Comparison of ENCODE assay signal across 10 mouse cellular contexts in the genomic region with DNA sequence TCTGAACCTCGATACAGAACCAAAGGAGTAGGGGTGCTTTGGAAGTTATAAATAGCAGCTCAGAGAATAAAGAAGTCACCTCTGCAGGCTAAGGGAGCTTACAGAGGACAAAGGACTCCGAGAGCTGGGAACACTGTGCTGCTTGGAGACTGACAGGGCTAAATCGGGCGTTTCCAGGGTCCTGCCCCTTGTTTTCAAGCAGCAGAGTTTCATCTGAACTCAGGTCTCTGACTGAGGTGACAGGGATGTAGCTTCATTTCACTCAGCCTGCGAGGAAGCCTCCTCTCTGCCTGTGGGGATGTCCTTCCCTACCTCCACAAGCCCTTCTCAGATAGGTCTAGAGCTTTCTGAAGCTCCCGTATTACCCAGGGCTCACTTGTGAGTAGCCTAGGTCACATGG.
DNase-seq lines count a peak whose midpoint lies in the region; ATAC-seq and TF ChIP-seq lines count a peak whose summit lies in the region.
"Had no signal": no experiment of that assay in that cellular context is flagged by ENCODE, and none has a peak within 500 bp of the region (broad histone marks: within the 10 kb centered on the region; RNA-seq: fewer than 3 reads in every experiment).

No protein-coding gene starts in this region.

- no peaks in the 10 kb centered on the region for H3K9me3 ChIP-seq in kidney, postnatal 0 days (replicated peaks; ENCODE audit: low read length)
- no peaks in the 10 kb centered on the region for H3K9me3 ChIP-seq in embryonic facial prominence, embryonic 14.5 days (ENCODE audit: control insufficient read depth, low read length)
- H3K9me3 ChIP-seq in intestine, embryonic 16.5 days (ENCODE audit: control insufficient read depth, low read length): no peaks in the 10 kb centered on the region

- peak; percentile 42 for DNase-seq in kidney, postnatal 0 days (ENCODE audit: low spot score)
- no peak for DNase-seq in kidney, adult 18-20 months
- no peak for DNase-seq in embryonic facial prominence, embryonic 14.5 days (ENCODE audit: low spot score)
- no peak for DNase-seq in thymus, adult 18-20 months
- DNase-seq in spleen, postnatal 4 days (ENCODE audit: low spot score in 2 of 2): no peak
- DNase-seq in layer of hippocampus, postnatal 10 days (ENCODE audit: low spot score in 2 of 2): no peak
- DNase-seq: gastrocnemius, postnatal 36 days had no signal

- no peak overlapping the region for H3K27ac ChIP-seq in kidney, postnatal 0 days
- H3K27ac ChIP-seq in embryonic facial prominence, embryonic 14.5 days (replicated peaks; ENCODE audit: low read depth, low read length): peak overlapping the region; percentile 39; the same call in 1 of the 2 replicates
- no peak overlapping the region for H3K27ac ChIP-seq in intestine, embryonic 16.5 days (ENCODE audit: low read length)
- H3K27ac ChIP-seq in olfactory bulb, adult 2 months (ENCODE audit: insufficient read depth, low read depth, low read length): peak overlapping the region; percentile 88
- H3K27ac ChIP-seq: liver, embryonic 14.5 days had no signal

- no peak for TF ChIP-seq CTCF in kidney, postnatal 0 days (IDR thresholded peaks at IDR 0.05; ENCODE audit: low read depth)
- no peak for TF ChIP-seq CTCF in olfactory bulb, adult 2 months (IDR thresholded peaks at IDR 0.05; ENCODE audit: insufficient read depth, low read depth, low read length)

- TF ChIP-seq POLR2A in olfactory bulb, adult 2 months (IDR thresholded peaks at IDR 0.05; ENCODE audit: insufficient read depth, low read depth, low read length): no peak; the same call in 1 of the 2 replicates

- H3K27me3 ChIP-seq in kidney, postnatal 0 days (ENCODE audit: insufficient read depth, low read length): no peaks in the 10 kb centered on the region
- H3K27me3 ChIP-seq in embryonic facial prominence, embryonic 14.5 days (replicated peaks; ENCODE audit: control insufficient read depth, insufficient read depth, low read length): no peaks in the 10 kb centered on the region
- H3K27me3 ChIP-seq in intestine, embryonic 16.5 days (replicated peaks; ENCODE audit: control insufficient read depth, insufficient read depth, low read length): no peaks in the 10 kb centered on the region

- H3K4me1 ChIP-seq in kidney, postnatal 0 days (replicated peaks; ENCODE audit: insufficient read depth, low read length): peaks cover 12% of the 10 kb centered on the region; the same call in 1 of the 2 replicates
- H3K4me1 ChIP-seq in embryonic facial prominence, embryonic 14.5 days (ENCODE audit: control insufficient read depth, insufficient read depth, low read length): peaks cover 27% of the 10 kb centered on the region
- peaks cover 15% of the 10 kb centered on the region for H3K4me1 ChIP-seq in intestine, embryonic 16.5 days (ENCODE audit: control insufficient read depth, insufficient read depth, low read length)
- H3K4me1 ChIP-seq in olfactory bulb, adult 2 months (ENCODE audit: control insufficient read depth, insufficient read depth, low read length): peaks cover 29% of the 10 kb centered on the region

- H3K36me3 ChIP-seq in kidney, postnatal 0 days (ENCODE audit: insufficient read depth, low read length): no peaks in the 10 kb centered on the region
- no peaks in the 10 kb centered on the region for H3K36me3 ChIP-seq in embryonic facial prominence, embryonic 14.5 days (ENCODE audit: control insufficient read depth, insufficient read depth, low read length)
- no peaks in the 10 kb centered on the region for H3K36me3 ChIP-seq in intestine, embryonic 16.5 days (ENCODE audit: control insufficient read depth, insufficient read depth, low read length)

- 14% methylated on average over 6 of the region's 6 CpGs for WGBS in kidney, postnatal 0 days
- 23% methylated on average over 6 of the region's 6 CpGs for WGBS in embryonic facial prominence, embryonic 14.5 days
- 31% methylated on average over 6 of the region's 6 CpGs for WGBS in intestine, embryonic 16.5 days
- 11% methylated on average over 6 of the region's 6 CpGs for WGBS in olfactory bulb, adult 2 months

- no peak for ATAC-seq in kidney, postnatal 0 days (replicated peaks; ENCODE audit: low FRiP score, low read depth)
- ATAC-seq in embryonic facial prominence, embryonic 14.5 days (ENCODE audit: low read depth): no peak
- ATAC-seq in intestine, embryonic 16.5 days: no peak

- 0 out of 2 replicates have a peak overlapping the region, but pooled peaks have one; percentile 23 for H3K9ac ChIP-seq in kidney, postnatal 0 days (ENCODE audit: low read depth, low read length)
- peak overlapping the region; percentile 55 for H3K9ac ChIP-seq in embryonic facial prominence, embryonic 14.5 days (ENCODE audit: low read depth, low read length)
- H3K9ac ChIP-seq in intestine, embryonic 16.5 days (ENCODE audit: low read depth, low read length): no peak overlapping the region
- H3K9ac ChIP-seq: liver, embryonic 14.5 days had no signal

- H3K4me2 ChIP-seq in kidney, postnatal 0 days (ENCODE audit: low read length): peak overlapping the region; percentile 54
- H3K4me2 ChIP-seq in embryonic facial prominence, embryonic 14.5 days (ENCODE audit: low read depth, low read length): peak overlapping the region; percentile 56
- 0 out of 2 replicates have a peak overlapping the region, but pooled peaks have one; percentile 0 for H3K4me2 ChIP-seq in intestine, embryonic 16.5 days (ENCODE audit: low read depth, low read length)

- H3K4me3 ChIP-seq in kidney, postnatal 0 days (replicated peaks; ENCODE audit: low read depth, low read length): no peak overlapping the region
- H3K4me3 ChIP-seq in embryonic facial prominence, embryonic 14.5 days (ENCODE audit: low read depth, low read length): peak overlapping the region; percentile 28
- H3K4me3 ChIP-seq in intestine, embryonic 16.5 days (ENCODE audit: low read length): no peak overlapping the region
- peak overlapping the region; percentile 45 for H3K4me3 ChIP-seq in olfactory bulb, adult 2 months (ENCODE audit: insufficient read depth, low read depth, low read length)

Comparison
In these comparisons a context has a peak if more than half of its experiments do, and no peak if none do; other contexts are left out.
1. H3K27ac ChIP-seq: peak in embryonic facial prominence, embryonic 14.5 days (single experiment) and olfactory bulb, adult 2 months (single experiment); none in kidney, postnatal 0 days (single experiment) and intestine, embryonic 16.5 days (single experiment).
2. H3K4me2 ChIP-seq: peak in every context shown above with its lines; median percentile 56 in embryonic facial prominence, embryonic 14.5 days; 54 in kidney, postnatal 0 days; 0 in intestine, embryonic 16.5 days.
3. H3K4me3 ChIP-seq: peak in embryonic facial prominence, embryonic 14.5 days (single experiment) and olfactory bulb, adult 2 months (single experiment); none in kidney, postnatal 0 days (single experiment) and intestine, embryonic 16.5 days (single experiment).